Mouse (Mus musculus) T-cell, adult 2 months (primary cell): ENCODE measurements around the gene Fam98c.
"Not testable (repeated sequence)": the region's sequence is repeated elsewhere in the genome, so short reads cannot be mapped to it uniquely, and the experiment has no call there.

Experiments
- DNase-seq: peaks from one replicate; pipeline ENCODE4 v3.0.0; 2022; ENCODE audit warnings: low spot score

Fam98c gene

DNA sequence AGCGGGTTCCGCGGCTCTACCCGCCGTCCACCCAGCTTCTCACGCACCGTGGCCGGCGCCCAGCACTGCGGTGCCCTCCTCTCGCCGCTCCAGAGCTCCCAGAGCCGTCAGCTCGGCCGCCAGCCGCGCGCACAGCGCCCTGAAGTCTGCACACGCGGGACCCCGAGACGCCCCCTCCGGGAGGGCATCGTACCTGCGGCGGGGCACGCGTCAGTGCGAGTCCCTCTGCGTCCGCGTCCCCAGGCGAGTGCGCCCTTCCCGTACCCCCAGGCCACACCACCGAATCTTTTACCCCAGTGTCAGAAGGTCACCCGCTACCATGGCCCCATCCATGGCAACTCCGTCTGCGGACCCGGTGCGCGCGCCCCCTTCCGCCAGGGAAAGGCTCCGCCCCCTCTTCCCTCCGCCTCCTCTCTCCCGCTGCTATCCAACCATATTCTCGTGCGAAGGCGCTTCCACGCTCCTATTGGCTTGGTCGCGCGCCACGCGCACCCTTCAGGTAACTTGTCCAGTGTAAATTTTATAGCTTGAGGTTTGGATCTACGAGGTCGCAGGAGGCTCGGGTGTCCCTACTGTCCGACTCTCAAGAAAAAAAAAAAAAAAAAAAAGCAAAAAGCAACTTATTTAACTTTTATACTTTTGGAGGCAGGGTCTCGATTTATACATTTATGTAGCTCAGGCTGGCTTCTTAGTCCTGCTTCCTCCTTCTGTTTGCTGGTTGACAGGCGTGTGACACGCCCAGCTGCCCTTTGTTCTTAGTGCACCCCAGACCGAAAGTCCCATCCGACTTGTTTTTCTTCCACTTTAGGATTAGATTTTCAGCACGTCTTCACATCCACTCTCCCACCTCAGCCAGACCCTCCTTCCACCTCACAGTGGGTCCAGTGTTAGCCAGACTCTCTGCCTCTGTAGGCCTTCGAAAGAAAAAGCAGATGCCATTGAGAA, at the start of gene Fam98c:
Gene Fam98c, minus strand, starts transcription at position 397 of the 945 bp plus-strand sequence.
- peak; percentile 76 for DNase-seq

DNA sequence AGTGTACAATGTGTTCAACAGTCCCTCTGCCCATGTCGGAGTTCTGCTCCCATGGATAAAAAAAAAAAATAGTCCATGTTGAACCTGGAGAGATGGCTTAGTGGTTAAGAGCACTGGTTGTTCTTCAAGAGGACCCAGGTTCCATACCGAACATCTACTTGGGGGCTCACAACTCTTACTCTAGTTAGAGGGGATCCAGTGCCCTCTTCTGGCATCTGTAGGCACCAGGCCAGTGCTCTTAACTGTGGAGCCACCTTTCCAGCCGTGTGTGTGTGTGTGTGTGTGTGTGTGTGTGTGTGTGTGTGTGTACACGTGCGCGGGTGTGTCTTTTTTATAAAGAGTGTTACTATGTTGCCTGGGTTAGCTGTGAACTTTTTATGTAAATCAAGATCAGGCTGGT, 46.5 kb upstream of the Fam98c start:
- no peak for DNase-seq

DNA sequence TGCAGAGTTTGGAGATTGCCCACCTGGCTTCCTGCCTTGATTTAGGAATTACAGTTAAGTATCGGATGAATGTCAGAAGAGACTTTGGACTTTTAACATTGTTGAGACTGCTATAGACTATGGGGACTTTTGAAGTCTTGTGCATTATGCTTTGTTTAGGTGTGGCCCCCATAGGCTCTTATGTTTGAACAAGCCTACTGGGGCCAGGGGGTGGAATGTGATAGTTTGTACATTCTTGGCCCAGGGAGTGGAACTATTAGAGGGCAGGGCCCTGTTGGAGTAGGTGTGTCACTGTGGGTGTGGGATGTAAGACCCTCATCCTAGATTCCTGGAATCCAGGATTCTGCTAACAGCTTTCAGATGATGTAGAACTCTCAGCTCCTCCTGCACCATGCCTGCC, 38.2 kb upstream of the Fam98c start:
- not testable (repeated sequence) for DNase-seq

DNA sequence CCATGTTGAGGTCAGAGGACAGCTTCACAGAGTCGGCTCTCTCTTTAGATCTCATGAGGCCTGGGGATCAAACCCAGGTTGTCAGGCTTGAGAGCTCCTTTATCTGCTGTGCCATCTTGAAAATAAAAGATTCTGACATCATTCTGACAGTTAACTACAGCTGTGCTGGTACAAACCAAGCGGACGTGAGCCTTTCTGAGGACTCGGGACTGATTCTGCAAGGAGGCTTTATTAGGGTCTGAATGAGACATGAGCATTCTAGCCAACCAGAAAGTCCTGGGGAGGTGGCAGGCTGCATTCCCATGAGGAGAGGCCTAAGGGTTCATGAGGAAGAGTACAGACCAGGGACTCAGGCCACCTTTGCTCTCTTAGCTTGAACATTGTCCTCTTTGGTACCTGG, 25.3 kb upstream of the Fam98c start:
- DNase-seq, result not testable (repeated sequence)

DNA sequence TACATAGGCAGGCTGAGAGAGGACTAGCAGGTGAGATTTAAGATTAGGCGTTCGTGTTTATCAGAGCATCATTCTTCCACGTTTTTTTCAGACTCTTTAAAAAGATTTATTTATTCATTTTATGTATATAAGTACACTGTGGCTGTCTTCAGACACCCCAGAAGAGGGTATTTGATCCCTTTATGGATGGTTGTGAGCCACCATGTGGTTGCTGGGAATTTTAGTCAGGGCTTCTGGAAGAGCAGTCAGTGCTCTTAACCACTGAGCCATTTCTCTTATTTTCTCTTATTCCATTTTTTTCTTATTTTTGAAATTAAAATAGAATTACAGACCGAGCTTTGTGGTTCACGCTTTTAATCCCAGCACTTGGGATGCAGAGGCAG, 24.8 kb upstream of the Fam98c start:
- no peak for DNase-seq

DNA sequence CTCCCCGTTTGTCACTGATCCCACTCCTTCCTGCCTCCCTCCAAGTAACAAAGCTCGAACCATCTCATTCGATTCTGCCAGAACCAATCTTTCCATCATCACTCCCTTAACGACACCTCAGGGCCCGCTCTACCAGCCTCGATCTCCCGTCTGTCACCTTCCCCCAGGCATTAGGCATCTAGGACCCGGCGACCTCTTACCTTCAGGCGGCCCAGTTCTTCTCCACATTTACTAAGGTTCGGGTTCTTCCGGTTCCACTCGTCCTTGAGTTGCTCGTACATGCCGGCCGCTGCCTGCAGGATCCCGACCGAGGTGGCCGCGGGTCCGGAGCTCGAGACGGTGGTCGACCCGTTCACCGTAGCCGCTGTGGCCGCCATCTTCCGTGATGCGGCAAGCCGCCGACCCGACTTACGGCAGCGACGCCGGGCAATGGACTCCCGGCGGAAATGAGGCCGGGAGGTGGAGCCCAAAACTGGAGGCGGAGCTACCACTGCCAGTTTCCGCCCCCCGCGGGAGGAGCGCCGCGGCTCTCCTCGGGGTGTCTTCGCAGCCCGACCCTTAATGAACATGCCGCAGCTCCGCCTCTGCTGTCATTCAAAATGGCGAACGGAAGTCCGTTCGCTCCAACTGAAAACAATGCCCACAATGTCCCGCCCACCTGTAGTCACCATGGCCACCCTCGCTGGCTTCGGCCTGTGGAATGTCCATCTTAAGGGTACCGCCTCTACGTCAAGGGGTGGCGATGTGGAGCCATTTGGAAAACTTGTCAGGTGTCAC, 24.2 kb upstream of the Fam98c start, which contains the start of gene Psmd8:
Gene Psmd8, minus strand, starts transcription at position 625 of the 777 bp plus-strand sequence.
- peak; percentile 98 for DNase-seq

DNA sequence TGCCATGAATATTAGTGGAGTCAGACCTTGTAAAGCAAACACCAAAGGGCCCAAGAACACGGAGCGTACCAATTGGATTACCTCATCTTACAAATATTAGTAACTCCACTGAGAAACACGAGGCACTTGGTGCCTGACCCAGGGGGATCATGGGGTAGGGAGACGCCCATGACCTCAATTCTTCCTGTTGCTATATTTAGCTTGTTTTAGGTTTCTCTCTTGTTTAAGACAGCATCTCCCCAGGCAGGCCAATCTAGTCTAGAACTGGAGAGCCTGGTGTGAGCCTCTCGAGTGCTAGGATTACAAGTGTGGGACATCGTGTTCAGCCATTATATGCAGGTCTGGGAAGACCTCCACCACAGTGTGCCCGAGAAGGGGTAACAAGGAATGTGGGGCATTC, 23.3 kb upstream of the Fam98c start:
- DNase-seq, result peak; percentile 41

DNA sequence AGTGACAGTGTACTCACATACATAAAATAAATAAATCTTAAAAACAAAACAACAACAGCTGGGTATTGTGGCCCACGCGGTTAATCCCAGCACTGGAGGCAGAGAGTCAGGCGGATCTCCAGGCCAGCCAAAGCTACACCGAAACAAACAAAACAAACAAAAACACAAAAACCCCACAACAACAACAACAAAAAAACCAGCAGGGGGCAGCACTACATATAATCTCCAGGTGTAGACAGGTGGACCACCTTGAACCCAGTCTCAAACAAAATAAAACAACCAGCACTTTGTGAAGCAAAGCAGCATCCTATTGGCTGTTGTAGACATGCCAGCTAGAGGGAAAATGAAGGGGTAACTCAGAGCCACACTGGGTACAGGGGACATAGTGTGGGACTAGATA, 22.1 kb upstream of the Fam98c start:
- DNase-seq, result no peak

DNA sequence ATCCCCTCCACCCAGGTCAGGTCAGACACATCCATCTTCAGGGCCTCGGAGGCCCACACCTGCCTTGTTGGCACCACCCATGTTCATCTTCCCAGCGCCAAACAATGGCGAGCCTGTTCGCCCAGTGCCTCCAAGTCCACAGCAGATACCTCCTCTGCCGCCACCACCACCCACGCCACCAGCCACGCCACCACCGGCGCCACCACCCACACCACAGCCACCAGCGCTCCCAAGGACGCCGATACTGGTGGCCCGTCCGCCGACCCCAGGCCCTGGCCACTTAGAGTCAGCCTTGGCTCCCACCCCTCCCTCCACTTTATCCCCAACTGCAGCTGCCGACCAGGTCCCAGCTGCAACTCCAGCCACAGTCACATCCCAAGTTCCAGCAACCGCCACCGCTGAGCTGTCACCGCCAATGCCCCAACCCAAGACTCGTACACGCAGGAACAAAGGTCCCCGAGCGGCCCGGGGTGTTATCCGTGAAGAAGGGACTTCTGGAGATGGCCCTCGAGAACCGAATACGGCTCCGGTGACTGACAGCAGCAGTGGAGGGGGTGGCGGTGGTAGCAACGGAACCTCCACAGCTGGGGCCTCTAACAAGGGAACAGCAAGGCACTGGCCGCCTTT, 16.5 kb upstream of the Fam98c start:
- no peak for DNase-seq

DNA sequence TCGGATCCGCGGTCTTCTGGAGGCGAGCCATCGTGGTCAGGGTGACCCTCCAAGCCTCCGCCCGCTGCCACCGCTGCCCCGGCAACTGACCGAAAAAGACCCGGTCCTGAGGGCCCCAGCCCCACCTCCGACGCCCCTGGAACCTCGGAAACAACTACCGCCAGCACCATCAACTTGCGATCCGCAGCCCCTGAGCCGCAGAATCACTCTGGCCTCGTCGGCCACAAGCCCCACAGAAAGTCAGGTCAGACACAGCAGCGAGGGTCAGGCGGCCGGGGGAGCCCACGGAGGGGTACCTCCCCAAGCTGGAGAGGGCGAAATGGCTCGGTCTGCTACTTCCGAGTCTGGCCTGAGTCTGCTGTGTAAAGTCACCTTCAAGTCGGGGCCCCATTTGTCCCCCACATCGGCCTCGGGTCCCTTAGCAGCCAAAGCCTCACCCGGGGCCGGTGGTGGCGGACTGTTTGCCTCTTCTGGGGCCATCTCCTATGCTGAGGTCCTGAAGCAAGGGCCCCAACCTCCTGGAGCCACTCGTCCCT, 15.6 kb upstream of the Fam98c start:
- no peak for DNase-seq

DNA sequence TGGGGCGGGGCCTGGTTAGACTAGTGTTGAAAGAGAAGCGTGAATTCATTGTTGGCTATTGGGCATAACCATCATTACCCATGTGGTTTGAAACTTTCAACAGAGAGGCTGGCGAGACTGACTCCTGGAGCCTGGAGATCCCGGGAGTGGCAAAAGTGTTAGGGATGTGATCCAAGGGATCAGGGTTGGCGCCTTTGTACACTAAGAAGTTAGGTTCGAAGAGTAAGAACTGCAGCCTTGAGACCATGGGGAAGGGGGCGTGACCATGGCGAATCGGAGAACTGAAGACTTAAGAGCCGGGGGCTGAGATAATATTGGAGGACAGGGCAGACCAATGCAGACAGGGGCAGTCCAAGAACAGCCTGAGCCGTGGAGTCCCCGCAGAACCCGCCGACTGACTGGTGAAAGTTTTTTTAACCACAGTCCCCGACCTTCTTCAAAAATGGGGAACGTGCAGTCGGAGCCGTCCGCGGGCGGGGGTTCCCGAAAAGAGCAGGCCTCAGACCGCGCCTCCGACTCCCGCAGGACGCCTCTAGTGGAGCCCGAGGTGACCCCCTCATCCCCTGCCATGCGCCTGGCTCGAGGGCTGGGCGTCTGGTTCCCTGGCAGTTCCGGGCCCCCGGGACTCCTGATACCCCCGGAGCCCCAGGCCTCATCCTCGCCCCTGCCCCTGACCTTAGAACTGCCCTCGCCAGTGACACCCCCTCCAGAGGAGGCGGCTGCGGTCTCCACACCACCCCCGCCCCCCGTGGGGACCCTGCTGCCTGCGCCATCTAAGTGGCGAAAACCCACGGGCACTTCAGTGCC, 14.9 kb upstream of the Fam98c start:
- DNase-seq, result peak; percentile 20

DNA sequence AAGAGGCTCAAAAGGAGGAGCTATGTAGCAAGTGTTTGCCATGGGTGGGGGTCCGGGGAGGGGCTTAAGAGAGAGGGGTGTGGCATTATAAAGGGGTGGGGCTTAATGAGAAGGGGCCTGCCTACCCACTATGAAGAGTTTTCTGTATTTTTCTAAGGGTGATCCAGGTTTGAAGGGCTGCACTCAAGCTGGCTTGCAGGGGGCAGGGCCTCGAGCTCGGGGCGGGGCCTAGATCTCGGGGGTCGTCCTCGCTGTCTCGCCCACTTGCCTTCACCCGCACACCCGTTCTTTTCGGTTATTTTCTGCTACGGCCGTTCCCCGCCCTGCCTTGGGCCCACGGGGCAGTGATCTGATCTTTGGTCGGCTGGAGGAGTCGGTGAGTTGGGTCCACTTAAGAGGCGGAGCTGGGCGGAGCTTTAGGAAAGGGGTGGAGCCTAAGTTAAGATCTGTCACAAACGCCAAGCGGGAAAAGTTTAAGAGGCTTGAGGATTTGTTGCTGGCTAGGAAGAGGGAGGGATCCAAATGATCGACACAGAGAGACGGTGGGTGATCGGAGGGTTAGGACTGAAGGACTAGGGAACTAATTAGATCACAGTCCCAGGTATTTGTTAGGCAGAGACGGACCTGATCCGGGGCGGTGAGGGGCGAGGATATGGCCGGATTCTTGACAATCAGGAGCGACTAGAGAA, 14.2 kb upstream of the Fam98c start, which contains the start of the genes Ggn and Spred3:
Gene Ggn, plus strand, starts transcription at position 145 of the 689 bp plus-strand sequence.
Gene Spred3, minus strand, starts transcription at position 346 of the 689 bp plus-strand sequence.
- DNase-seq, result no peak

DNA sequence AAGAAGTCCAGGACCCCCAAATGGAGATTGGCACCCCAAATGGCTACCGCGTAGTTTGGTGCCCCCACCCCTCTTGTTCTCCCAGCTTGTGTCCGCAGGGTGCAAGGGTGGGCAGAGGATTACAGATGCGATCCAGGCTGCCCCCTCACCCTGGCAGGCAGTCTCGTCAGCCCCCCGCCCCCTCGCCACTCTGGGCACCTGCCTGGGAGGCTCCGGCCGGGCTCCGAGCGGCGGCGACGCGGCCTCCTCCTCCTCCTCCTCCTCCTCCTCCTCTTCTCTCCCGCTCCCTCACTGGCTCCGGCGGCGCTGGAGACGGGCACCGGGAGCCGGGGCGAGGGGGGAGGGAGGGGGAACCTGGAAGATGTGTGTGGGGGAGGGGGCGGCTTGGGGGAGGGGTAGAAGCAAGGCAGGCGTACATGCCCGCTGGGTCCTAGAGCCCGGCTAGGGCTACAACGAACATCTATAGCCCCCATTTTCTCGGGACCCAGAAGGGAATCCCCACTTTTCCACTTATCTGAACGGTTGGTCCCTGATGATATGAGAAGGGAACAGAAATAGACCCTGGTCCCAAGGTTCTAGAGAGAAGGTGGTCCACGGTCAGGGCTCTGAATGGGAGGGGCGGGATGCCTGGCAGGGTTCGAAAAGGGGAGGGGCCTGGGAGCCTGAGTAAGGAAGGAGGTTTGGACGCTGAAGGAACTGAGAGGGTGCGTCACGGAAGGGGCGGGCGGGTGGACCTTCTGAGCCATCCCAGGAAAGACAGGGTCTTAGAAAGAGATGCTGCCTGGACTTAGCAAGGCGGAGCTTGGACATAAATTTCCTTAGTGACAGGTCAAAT, 13.4 kb upstream of the Fam98c start:
- DNase-seq, result no peak

DNA sequence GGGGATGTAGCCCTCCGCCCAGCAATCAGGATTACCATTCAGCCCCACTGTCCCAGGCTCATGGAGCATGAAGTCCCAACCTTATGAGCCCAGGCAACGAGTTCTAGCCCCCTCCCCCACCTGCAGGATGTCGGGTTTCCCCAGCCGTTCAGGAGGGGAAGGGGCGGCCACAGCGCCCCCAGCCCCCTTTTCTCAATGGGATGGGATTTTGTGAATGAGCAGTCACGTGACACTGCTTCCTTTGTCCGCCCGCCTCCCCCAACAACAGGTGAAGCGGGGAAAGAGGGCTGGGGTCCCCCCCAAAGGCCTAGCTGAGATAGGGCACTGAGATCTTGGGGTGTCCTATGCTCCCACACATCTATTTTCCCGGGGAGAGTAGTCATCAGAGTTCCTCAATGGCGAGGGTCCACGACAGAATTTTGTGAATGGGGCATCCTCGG, 12.8 kb upstream of the Fam98c start:
- no peak for DNase-seq

DNA sequence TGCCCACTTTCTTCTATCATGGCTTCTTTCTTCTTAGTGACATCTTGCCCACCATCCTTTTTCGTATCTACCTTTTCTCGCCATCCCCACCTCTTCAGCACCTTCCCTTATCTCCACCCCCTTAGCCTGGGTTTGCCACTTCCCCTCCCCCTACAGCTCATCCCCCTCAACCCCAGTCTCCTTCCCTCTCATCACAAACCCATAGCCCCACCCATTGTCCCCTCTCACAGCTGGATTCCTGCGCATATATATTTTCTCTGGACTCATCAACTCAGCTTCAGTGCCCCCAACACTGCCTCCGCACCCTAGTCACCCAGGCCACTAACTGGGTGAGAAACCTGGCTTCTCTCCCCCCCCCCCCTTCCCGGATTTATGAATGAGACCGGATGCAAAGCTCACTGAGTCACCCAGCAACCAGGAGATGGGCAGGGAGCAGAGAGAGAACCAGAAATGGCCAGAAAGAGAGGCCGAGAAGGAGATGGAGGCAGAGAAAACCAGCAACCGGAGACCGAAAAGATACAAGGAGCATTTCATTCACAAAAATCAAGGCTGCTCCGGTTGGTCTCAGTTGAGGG, 12.2 kb upstream of the Fam98c start:
- DNase-seq, result no peak

DNA sequence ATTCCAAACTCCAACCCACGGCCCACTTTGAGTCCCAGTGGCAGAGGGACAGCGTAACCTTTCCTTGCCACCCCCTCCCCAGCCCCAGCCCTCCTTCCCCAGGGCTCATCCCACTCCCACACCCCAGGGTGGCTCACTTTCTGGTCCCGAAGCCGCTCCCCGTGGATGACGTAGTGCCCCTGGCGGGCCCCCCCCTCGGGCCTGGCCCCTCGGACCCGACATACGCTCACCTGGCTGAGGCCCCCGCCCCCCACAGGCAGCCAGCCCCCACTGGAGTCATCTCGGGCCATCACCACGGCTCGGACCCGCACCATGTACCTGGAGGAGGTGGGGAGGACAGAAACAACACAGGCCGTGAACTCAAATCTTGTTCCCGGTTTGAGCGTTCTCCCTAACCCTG, 11.6 kb upstream of the Fam98c start:
- DNase-seq, result no peak

DNA sequence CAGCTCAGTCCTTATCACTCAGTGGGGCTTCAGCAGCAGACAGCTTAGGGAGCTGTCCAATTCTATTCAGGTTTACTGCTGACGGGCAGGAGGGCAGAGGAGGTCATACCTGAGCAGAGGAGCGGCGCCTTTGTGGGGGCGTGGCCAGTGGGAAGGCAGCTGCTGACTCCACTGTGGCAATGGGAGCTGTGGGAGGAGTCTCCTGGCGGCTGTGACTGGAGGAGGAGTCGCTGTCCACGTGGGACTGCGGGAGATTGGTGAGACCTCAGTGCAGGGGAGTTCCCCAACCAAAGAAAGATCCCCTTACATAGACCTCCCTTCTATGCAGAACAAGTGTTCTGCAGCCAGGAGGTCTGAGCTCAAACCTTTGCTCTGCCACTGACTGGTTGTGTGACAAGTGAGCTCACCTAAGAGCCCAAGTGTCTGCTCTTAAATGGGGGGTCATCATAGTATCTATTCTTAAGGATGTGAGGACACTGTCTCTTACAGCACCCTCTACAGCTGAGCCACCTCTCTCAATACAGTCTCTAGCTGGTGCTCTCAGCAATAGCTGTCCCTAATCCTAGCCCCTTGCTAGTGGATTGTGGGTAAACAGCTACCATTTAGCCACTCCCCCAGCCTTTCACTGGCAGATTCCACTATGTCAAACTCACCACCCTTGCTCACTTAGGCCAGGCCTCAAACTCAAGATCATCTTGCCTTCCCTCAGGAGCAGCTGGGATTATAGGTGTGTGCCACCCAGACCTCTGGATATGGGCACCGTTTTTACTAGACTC, 6.9 kb upstream of the Fam98c start:
- peak; percentile 45 for DNase-seq

DNA sequence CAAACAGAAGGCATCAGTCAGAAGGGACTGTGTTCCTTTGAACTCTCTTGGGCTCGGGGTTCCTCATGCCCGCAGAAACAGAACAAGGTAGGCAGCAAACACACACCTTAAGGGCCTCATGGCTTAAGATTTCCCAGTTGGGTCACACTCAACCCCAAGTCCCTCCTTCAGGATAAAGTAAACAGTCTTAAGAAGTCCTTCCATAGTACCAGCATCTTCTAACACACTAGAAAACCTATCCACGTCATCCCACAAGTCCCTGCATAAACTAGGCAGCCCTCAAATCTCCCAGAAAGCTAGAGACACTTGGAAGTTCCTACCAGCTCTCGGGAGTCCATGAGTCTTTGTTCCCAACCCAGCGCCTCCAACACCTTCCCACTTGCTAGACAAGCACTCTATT, 6.3 kb upstream of the Fam98c start:
- DNase-seq, result no peak
